8 mouse cellular contexts compared by ENCODE assay signal in genomic region chr1:37122306-37122705, GRCm38 (mm10).
A peak's percentile ranks its signal among the peaks of the same experiment; 100 is the strongest.
DNase-seq lines count a peak whose midpoint lies in the region; ATAC-seq and TF ChIP-seq lines count a peak whose summit lies in the region.
"Had no signal": no experiment of that assay in that cellular context is flagged by ENCODE, and none has a peak within 500 bp of the region (broad histone marks: within the 10 kb centered on the region; RNA-seq: fewer than 3 reads in every experiment).

No protein-coding gene starts in this region.

- 22% methylated on average over 4 of the region's 4 CpGs for WGBS in embryonic facial prominence, embryonic 14.5 days
- 21% methylated on average over 4 of the region's 4 CpGs for WGBS in hindbrain, postnatal 0 days

- H3K27me3 ChIP-seq in embryonic facial prominence, embryonic 14.5 days (replicated peaks; ENCODE audit: control insufficient read depth, insufficient read depth, low read length), result no peaks in the 10 kb centered on the region
- no peaks in the 10 kb centered on the region for H3K27me3 ChIP-seq in hindbrain, postnatal 0 days (ENCODE audit: insufficient read depth, low read length)

- no peak overlapping the region for H3K9ac ChIP-seq in embryonic facial prominence, embryonic 14.5 days (ENCODE audit: low read depth, low read length)
- H3K9ac ChIP-seq in hindbrain, postnatal 0 days (replicated peaks; ENCODE audit: low read length), result no peak overlapping the region

- H3K9me3 ChIP-seq in embryonic facial prominence, embryonic 14.5 days (ENCODE audit: control insufficient read depth, low read length), result no peaks in the 10 kb centered on the region
- no peaks in the 10 kb centered on the region for H3K9me3 ChIP-seq in hindbrain, postnatal 0 days (ENCODE audit: low read length)

- H3K36me3 ChIP-seq in embryonic facial prominence, embryonic 14.5 days (ENCODE audit: control insufficient read depth, insufficient read depth, low read length), result no peaks in the 10 kb centered on the region
- no peaks in the 10 kb centered on the region for H3K36me3 ChIP-seq in hindbrain, postnatal 0 days (ENCODE audit: insufficient read depth, low read length)

- peak; percentile 90 for ATAC-seq in embryonic facial prominence, embryonic 14.5 days (ENCODE audit: low read depth)
- ATAC-seq in hindbrain, postnatal 0 days, result peak; percentile 84
- no peak for ATAC-seq in megakaryocyte progenitor cell, adult 5-6 weeks (replicated peaks; ENCODE audit: poor library complexity)

- H3K4me3 ChIP-seq in embryonic facial prominence, embryonic 14.5 days (ENCODE audit: low read depth, low read length), result no peak overlapping the region
- H3K4me3 ChIP-seq in hindbrain, postnatal 0 days (ENCODE audit: low read length), result no peak overlapping the region

- TF ChIP-seq CTCF in hindbrain, postnatal 0 days (IDR thresholded peaks at IDR 0.05; ENCODE audit: low read depth), result no peak

- H3K4me1 ChIP-seq in embryonic facial prominence, embryonic 14.5 days (ENCODE audit: control insufficient read depth, insufficient read depth, low read length), result peaks cover 29% of the 10 kb centered on the region
- peaks cover 5% of the 10 kb centered on the region; the same call in 1 of the 2 replicates for H3K4me1 ChIP-seq in hindbrain, postnatal 0 days (ENCODE audit: insufficient read depth, low read length)

- peak; percentile 15 for DNase-seq in right cerebral cortex, postnatal 4 days
- no peak for DNase-seq in right cerebral cortex, postnatal 25 days
- DNase-seq in embryonic facial prominence, embryonic 14.5 days (ENCODE audit: low spot score), result peak; percentile 93
- peak; percentile 75 for DNase-seq in hindbrain, postnatal 0 days (ENCODE audit: low spot score)
- DNase-seq in retina, postnatal 1 day, result peak; percentile 78
- no peak for DNase-seq in left cerebral cortex, adult 11 months (ENCODE audit: low spot score)

- H3K27ac ChIP-seq in embryonic facial prominence, embryonic 14.5 days (replicated peaks; ENCODE audit: low read depth, low read length), result peak overlapping the region; percentile 44; the same call in 1 of the 2 replicates
- H3K27ac ChIP-seq in hindbrain, postnatal 0 days, result 0 out of 2 replicates have a peak overlapping the region, but pooled peaks have one; percentile 16
- H3K27ac ChIP-seq: kidney, postnatal 0 days had no signal

- no peak overlapping the region for H3K4me2 ChIP-seq in embryonic facial prominence, embryonic 14.5 days (ENCODE audit: low read depth, low read length)
- no peak overlapping the region for H3K4me2 ChIP-seq in hindbrain, postnatal 0 days (ENCODE audit: low read depth, low read length)

Comparison
In these comparisons a context has a peak if more than half of its experiments do, and no peak if none do; other contexts are left out.
1. DNase-seq: peak in right cerebral cortex, postnatal 4 days (single experiment), embryonic facial prominence, embryonic 14.5 days (single experiment), hindbrain, postnatal 0 days (single experiment) and retina, postnatal 1 day (single experiment); none in right cerebral cortex, postnatal 25 days (single experiment) and left cerebral cortex, adult 11 months (single experiment).